Mouse (Mus musculus): ENCODE data around the gene Olfr651.
A peak's percentile ranks its signal among the peaks of the same experiment; 100 is the strongest.
"Not testable (repeated sequence)": the region's sequence is repeated elsewhere in the genome, so short reads cannot be mapped to it uniquely, and the experiment has no call there.

Olfr651 gene

GRCm38 (mm10) chr7:104549833-104550232 is at the start of gene Olfr651:
Gene Olfr651 (plus strand): TSS chr7:104550133.
- DNase-seq (ENCODE audit: extremely low spot score, low read depth, low spot score) = no peak

DNA sequence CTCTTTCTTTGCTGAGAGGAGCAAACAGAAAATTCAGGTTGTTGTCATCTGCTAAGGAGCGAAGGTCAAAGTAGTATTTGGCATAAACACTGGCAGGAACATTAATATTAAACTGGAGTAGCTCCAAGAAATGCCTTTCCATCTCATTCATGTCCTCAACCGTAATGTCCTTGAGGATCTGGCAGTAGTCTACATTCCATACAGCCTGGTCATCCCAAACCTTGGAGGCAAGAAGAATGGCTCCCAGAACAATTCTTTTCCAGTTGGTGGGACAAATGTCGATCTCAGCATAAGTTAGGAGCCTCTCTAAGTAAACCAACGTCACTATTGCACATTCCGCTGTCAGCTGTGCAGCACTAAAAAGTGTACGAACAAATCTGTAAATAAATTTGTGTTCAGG is 48.7 kb upstream of the Olfr651 start:
- not testable (repeated sequence) for DNase-seq (ENCODE audit: extremely low spot score, low read depth, low spot score)

- no peak for DNase-seq (ENCODE audit: extremely low spot score, low read depth, low spot score)
Observed at GRCm38 (mm10) chr7:104501589-104502371, 48.2 kb upstream of the Olfr651 start.

DNA sequence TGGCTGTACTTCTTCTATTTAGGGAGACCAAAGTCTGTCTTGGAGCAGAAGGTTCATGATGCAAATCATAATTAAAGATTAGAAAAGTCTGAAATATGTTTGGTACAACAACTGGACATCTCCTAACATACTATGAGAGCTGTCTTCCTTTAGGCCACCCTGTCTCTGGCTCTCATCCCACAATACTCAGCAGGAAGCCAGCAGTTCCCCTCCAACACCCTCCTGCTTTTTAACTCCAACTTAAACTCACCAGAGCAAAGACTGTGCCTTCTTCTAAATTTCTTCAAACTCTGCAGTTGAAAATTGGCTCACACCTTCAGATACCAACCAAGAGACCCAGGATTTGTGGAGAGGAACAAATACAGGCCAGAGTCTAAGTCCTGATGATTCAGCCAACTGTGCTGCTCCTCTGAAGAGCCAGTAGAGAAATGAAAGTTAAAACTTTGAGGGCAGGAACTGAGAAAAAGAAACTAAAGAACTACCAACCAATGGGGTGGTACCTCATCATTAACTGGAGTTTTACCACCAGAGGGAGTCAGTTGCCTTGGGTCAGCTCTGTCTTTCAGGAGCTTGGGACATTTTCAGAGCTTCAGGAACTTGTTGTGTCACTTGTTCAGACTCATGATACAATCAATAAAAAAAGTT is 42.4 kb upstream of the Olfr651 start, which contains the start of gene Trim30d:
Trim30d (minus strand) TSS at position 429 of the 645 bp plus-strand sequence.
- not testable (repeated sequence) for DNase-seq (ENCODE audit: extremely low spot score, low read depth, low spot score)

- DNase-seq (ENCODE audit: extremely low spot score, low read depth, low spot score) = no peak
Observed at GRCm38 (mm10) chr7:104552700-104553099, 2.8 kb downstream of the Olfr651 start.

- no peak for DNase-seq (ENCODE audit: extremely low spot score, low read depth, low spot score)
Observed at GRCm38 (mm10) chr7:104560601-104561000, 10.7 kb downstream of the Olfr651 start, which contains the start of gene Olfr652. Gene Olfr652 (plus strand): TSS chr7:104560901.

GRCm38 (mm10) chr7:104577014-104577413 is 27.1 kb downstream of the Olfr651 start, which contains the start of gene Olfr653:
Gene Olfr653 (plus strand): TSS chr7:104577314.
- no peak for DNase-seq (ENCODE audit: extremely low spot score, low read depth, low spot score)

GRCm38 (mm10) chr7:104580846-104581245 is 30.9 kb downstream of the Olfr651 start:
- no peak for DNase-seq (ENCODE audit: extremely low spot score, low read depth, low spot score)

DNA sequence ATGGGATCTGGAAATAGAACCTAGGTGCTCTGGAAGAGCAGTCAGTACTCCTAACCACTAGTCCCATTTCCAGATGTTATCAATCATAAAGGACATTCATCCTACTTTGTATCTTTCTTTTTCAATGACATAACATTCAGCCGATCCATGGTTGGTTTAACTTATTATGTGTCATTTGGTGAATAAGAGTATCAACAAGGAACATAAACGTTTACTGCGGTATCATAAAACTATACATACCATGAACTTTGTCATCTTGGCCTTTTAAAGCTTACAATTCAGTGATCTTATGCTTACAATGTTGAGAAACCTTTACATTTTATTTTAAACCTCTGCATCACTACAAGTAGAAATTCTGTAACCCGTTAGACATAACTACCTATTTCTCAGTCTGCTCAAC is 31.5 kb downstream of the Olfr651 start:
- no peak for DNase-seq (ENCODE audit: extremely low spot score, low read depth, low spot score)

DNA sequence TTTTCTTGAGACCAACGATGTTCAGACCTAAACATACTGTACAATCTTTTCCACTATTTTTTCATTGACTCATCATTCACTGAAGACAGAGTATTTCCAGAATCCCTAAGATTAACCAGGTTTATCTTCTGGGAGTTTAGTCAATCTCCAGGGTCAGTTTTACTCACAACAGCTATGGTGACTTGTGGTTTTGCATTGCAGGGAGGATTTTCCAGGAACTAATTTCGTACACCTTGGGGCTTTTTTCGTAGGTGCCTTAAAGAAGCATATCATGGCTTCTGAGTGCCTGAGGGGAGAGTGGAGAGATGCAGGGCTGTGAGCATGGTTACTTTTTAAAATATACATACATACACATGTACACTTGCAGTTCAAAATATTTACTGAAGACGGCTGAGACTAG is 36.8 kb downstream of the Olfr651 start, which contains the start of gene Olfr654:
Olfr654 (plus strand) TSS at position 301 of the 400 bp plus-strand sequence.
- DNase-seq (ENCODE audit: extremely low spot score, low read depth, low spot score) = no peak

DNA sequence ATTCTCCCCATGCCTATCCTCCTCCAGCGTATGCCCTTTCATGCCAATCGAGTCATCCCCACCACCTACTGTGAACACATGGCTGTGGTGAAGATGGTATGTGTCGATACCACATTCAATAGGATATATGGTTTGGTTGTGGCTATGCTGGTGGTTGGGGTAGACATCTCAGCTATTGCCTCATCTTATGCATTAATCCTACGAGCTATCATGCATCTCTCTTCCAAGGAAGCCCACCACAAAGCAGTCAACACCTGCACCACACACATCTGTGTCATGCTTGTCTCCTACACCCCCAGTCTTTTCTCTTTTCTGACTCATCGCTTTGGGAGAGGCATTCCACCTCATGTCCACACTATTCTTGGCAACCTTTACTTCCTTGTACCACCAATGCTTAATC is 38.3 kb downstream of the Olfr651 start:
- no peak for DNase-seq (ENCODE audit: extremely low spot score, low read depth, low spot score)

DNA sequence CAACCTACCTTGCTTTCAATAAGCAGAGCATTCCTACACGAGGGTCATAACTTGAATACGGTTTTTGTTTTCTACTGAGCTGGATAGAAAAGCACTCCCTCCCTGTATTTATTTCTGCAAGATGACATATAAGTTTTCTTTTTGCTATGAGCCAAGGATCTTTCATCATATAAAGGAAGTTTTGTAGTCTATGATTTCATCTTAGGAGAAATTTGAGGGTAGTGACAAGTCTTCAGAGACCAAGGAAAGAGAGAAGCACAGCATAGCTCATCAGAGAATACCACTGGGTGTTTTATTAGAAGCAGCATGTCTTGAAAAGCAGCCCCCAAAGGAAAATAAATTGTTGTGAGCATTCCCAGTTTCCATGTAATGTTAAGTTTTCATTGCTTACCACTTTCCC is 51.7 kb downstream of the Olfr651 start, which contains the start of gene Olfr655:
Olfr655 (minus strand) TSS at position 101 of the 400 bp plus-strand sequence.
- no peak for DNase-seq (ENCODE audit: extremely low spot score, low read depth, low spot score)

DNA sequence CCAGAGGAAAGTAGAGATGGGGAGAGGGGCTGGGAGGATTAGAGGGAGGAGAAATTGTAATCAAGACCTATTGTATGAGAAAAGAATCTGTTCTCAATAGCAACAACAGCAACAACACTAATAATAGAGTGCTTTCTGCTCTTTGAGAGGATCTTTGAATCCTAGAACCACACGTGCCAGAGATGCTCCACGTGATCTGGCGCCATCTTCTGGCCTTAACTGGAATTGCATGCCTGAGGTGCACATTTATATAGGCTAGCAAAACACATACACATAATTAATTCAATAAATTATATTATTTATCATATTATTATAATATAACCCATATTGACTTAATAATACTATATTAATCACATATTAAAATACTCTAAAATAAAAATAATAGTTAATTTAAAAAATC is 53.2 kb downstream of the Olfr651 start:
- DNase-seq (ENCODE audit: extremely low spot score, low read depth, low spot score) = peak; percentile 3
